Mouse (Mus musculus) MEL (cell line): ENCODE results near the gene Entr1.

Source experiments
- CHD1 ChIP-seq: IDR thresholded peaks from 2 replicates; pipeline ENCODE4 v1.6.1; 2012; ENCODE audit warnings: low read depth, mild to moderate bottlenecking, inconsistent platforms, low read length, improper control_type of control experiment
- CTCF ChIP-seq, 3 experiments: IDR thresholded peaks in 2 of 3; conservative IDR thresholded peaks in 1 of 3; 2 replicates each; pipeline ENCODE4 v1.5.1; 2011 to 2012; ENCODE audit warnings: low read length in 3 of 3, low read depth in 2 of 3, mild to moderate bottlenecking in 2 of 3, improper control_type of control experiment in 1 of 3, inconsistent platforms in 1 of 3, mixed read lengths in 1 of 3, moderate library complexity in 1 of 3; ENCODE audit not compliant: control insufficient read depth in 1 of 3, insufficient read depth in 1 of 3, poor library complexity in 1 of 3, severe bottlenecking in 1 of 3
- EP300 ChIP-seq, 2 experiments: IDR thresholded peaks; 2 replicates each; pipeline ENCODE4 v1.6.1; 2011; ENCODE audit warnings: improper control_type of control experiment in 2 of 2, low read length in 2 of 2, low read depth in 1 of 2, mild to moderate bottlenecking in 1 of 2
- POLR2A ChIP-seq, 2 experiments: IDR thresholded peaks; 2 replicates each; pipeline ENCODE4 v1.6.1; 2011 to 2012; ENCODE audit warnings: low read length in 2 of 2, mild to moderate bottlenecking in 2 of 2, control low read depth in 1 of 2, improper control_type of control experiment in 1 of 2, low read depth in 1 of 2, moderate library complexity in 1 of 2; ENCODE audit not compliant: control insufficient read depth in 1 of 2, insufficient read depth in 1 of 2, poor library complexity in 1 of 2
- RAD21 ChIP-seq: IDR thresholded peaks from 2 replicates; pipeline ENCODE4 v1.6.1; 2011; ENCODE audit warnings: mild to moderate bottlenecking, low read depth, low read length, improper control_type of control experiment
- SMC3 ChIP-seq: IDR thresholded peaks from 2 replicates; pipeline ENCODE4 v1.6.1; 2011; ENCODE audit warnings: low read depth, low read length, improper control_type of control experiment

DNA sequence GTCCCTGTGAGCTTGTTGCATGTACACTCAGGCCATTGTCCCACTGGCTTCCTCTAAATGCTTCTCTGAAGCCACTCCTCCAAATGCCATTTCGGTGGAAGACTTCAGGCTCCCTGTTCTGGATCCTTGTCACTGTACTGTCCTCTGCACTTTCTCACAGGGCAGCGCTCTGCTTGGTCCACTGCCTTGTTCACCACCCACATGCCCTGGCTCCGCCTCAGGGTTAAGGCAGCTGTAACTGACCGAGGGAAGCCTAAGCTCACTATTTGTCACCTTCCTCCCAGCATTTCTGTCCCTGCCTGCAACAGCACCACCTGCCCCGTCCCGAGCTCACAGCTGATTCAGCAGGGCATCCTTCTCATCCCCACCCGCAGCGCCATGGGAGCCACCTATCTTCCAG, 14.2 kb upstream of the Entr1 start:
- no peak for TF ChIP-seq SMC3
- no peak for TF ChIP-seq RAD21
- no peak for TF ChIP-seq POLR2A (IDR thresholded peaks at IDR 0.05; ENCODE audit: control insufficient read depth in 1 of 2, insufficient read depth in 1 of 2, low read depth in 1 of 2, low read length in 2 of 2, poor library complexity in 1 of 2)
- TF ChIP-seq CHD1 = no peak
- no peak for TF ChIP-seq EP300 (IDR thresholded peaks at IDR 0.05; ENCODE audit: low read depth in 1 of 2, low read length in 2 of 2)
- TF ChIP-seq CTCF (IDR thresholded peaks at IDR 0.05 in 2 of 3, conservative IDR thresholded peaks at IDR 0.05 in 1 of 3; ENCODE audit: control insufficient read depth in 1 of 3, insufficient read depth in 1 of 3, low read depth in 2 of 3, low read length in 3 of 3, poor library complexity in 1 of 3, severe bottlenecking in 1 of 3) = no peak
